ENCODE assay signal across 8 mouse cellular contexts in the genomic region with DNA sequence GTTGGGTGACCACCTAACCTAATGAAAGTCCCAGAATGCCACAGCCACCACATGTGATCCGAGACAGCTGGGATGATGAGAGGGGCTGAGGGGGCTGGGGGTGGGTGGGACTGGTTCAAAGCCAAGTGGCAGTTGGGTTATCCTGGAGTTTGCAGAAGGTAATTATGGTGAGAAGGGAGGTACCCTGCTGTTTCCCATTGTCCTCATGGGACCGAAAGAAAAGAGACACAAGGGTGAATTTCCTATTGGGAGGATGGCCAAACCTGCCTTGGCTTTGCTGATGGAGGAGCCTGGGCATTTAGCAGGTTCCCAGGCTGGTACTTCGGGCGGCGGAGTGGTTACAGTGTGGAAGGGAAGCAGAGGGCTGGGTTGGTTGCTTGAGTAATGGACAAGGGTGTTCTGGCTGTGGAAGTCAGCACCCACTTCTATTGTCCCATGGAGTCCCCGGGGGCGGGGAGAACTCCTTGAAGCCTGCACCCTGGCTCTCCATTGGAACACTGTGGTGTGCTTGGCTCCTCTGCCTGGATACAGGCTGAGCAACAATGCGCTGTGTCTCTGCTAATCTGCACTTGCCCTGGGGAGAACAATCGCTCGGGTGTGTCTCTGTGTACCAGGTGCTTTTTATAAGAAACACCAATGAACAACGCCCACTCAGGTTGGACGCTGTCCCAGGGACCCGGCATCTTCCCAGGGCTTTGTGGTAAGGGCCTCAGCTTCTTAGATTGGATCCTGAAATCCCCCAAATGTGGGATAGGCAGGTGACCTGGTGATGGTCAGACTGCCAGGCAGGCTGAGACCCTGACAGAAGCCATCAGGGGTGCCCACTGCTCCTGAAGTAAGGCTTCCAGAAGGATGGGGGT.
A peak's percentile ranks its signal among the peaks of the same experiment; 100 is the strongest.
DNase-seq lines count a peak whose midpoint lies in the region; ATAC-seq lines count a peak whose summit lies in the region.

No protein-coding gene starts in this region.

- H3K9ac ChIP-seq in heart, embryonic 16.5 days (ENCODE audit: low read length), result 0 out of 2 replicates have a peak overlapping the region, but pooled peaks have one; percentile 14

- H3K4me3 ChIP-seq in heart, embryonic 16.5 days (ENCODE audit: low read length), result no peak overlapping the region

- WGBS in heart, embryonic 16.5 days, result 70% methylated on average over 13 of the region's 13 CpGs

- H3K36me3 ChIP-seq in heart, embryonic 16.5 days (ENCODE audit: control insufficient read depth, insufficient read depth), result no peaks in the 10 kb centered on the region

- ATAC-seq in heart, embryonic 16.5 days (replicated peaks; ENCODE audit: extremely low read depth, insufficient read depth, low FRiP score), result no peak

- peak overlapping the region; percentile 86 for H3K27ac ChIP-seq in heart, embryonic 16.5 days (ENCODE audit: low read length)

- H3K4me1 ChIP-seq in heart, embryonic 16.5 days (ENCODE audit: control insufficient read depth, insufficient read depth, low read length), result peaks cover 41% of the 10 kb centered on the region

- H3K4me2 ChIP-seq in heart, embryonic 16.5 days (ENCODE audit: low read depth, low read length), result peak overlapping the region; percentile 83; the same call in 1 of the 2 replicates

- peaks cover 20% of the 10 kb centered on the region for H3K27me3 ChIP-seq in heart, embryonic 16.5 days (ENCODE audit: control insufficient read depth, insufficient read depth, low read length)

- peak; percentile 45 for DNase-seq in layer of hippocampus, adult 11-12 months (ENCODE audit: low spot score)
- DNase-seq in layer of hippocampus, postnatal 25 days (ENCODE audit: extremely low spot score in 1 of 2, low spot score in 1 of 2), result no peak
- peak; percentile 36 for DNase-seq in brain, adult 2 months (ENCODE audit: low read depth, low spot score)
- peak; percentile 43 to 57 for DNase-seq in lung, postnatal 4 days
- DNase-seq in urinary bladder, adult 18-20 months (ENCODE audit: low spot score in 2 of 2), result no peak
- no peak for DNase-seq in spleen, postnatal 10 days (ENCODE audit: low spot score in 2 of 2)
- no peak for DNase-seq in spleen, adult 18-20 months

- H3K9me3 ChIP-seq in heart, embryonic 16.5 days (replicated peaks; ENCODE audit: control insufficient read depth, low read length), result no peaks in the 10 kb centered on the region

Comparison
In these comparisons a context has a peak if more than half of its experiments do, and no peak if none do; other contexts are left out.
1. DNase-seq: peak in layer of hippocampus, adult 11-12 months (single experiment), brain, adult 2 months (single experiment) and lung, postnatal 4 days (2 of 2); none in layer of hippocampus, postnatal 25 days (0 of 2), urinary bladder, adult 18-20 months (0 of 2), spleen, postnatal 10 days (0 of 2) and spleen, adult 18-20 months (0 of 2).